Mouse (Mus musculus) B cell, adult 67 days (primary cell): ENCODE data around the gene Gm10775. TPM values are rescaled to one million over a fixed set of nuclear protein-coding genes. Genes with fewer than 3 reads are reported as not detected.

Experiments
- total RNA-seq, 2 experiments: library from RNA; stranded (reverse); gene quantifications; 4 replicates each; pipeline ENCODE4 v1.2.4; 2023

The Gm10775 gene
- under 1 TPM in 1 of 2 experiments, not detected in 1; 0.47 TPM for total RNA-seq

GRCm38 (mm10) chr13:65259239-65259638 is at the start of gene Gm10775:
Gm10775 (plus strand) TSS chr13:65259539.

GRCm38 (mm10) chr13:65278383-65279341 is 19.3 kb downstream of the Gm10775 start, which contains the start of gene Zfp369:
Zfp369 (plus strand) TSS chr13:65278814.

Other genes with a start within 250 kb of the Gm10775 start
- gene Spata31d1c, start 226.5 kb upstream of the Gm10775 start, total RNA-seq: not detected
- gene Prss47, start 206.8 kb upstream of the Gm10775 start, total RNA-seq: not detected
- gene Mfsd14b, start 146.6 kb upstream of the Gm10775 start, total RNA-seq: 10 to 100 TPM; 56.2 to 60.0 TPM
- not detected for gene Olfr465-ps1, start 121.5 kb upstream of the Gm10775 start, total RNA-seq
- not detected for gene Olfr466, start 109.3 kb upstream of the Gm10775 start, total RNA-seq
- gene Nlrp4f, start 53.6 kb upstream of the Gm10775 start, total RNA-seq: not detected
- gene Zfp369, start 19.3 kb downstream of the Gm10775 start, total RNA-seq: 10 to 100 TPM; 48.0 to 48.5 TPM